Mouse (Mus musculus): ENCODE data around the gene Rab7b. TPM values are rescaled to one million over a fixed set of nuclear protein-coding genes. Genes with fewer than 3 reads are reported as not detected.
A peak's percentile ranks its signal among the peaks of the same experiment; 100 is the strongest.

Rab7b gene
- polyA plus RNA-seq, 1 experiment from 2014 or later: 2.5 TPM

GRCm38 (mm10) chr1:131751891-131752311, 63.4 kb downstream of the Rab7b start:
- Histone ChIP-seq H3K4me1 (ENCODE audit: control insufficient read depth, insufficient read depth, low read length) (peaks cover 17% of the 10 kb centered on the region), H3K4me3 (ENCODE audit: low read length) (no peak overlapping the region), H3K27me3 (ENCODE audit: control insufficient read depth, insufficient read depth, low read length) (no peaks in the 10 kb centered on the region), H3K4me2 (ENCODE audit: low read depth, low read length) (no peak overlapping the region), H3K27ac (ENCODE audit: low read length) (no peak overlapping the region), H3K36me3 (ENCODE audit: control insufficient read depth, insufficient read depth) (no peaks in the 10 kb centered on the region), H3K9me3 (replicated peaks; ENCODE audit: control insufficient read depth, low read length) (no peaks in the 10 kb centered on the region), H3K9ac (ENCODE audit: low read length) (no peak overlapping the region)
- 57% methylated on average over 10 of the region's 10 CpGs for WGBS
- ATAC-seq (replicated peaks; ENCODE audit: extremely low read depth, insufficient read depth, low FRiP score): no peak

GRCm38 (mm10) chr1:131754212-131754829, 65.8 kb downstream of the Rab7b start:
- H3K27ac ChIP-seq (ENCODE audit: low read length): peak overlapping the region; percentile 54

GRCm38 (mm10) chr1:131754916-131755315, 66.4 kb downstream of the Rab7b start:
- Histone ChIP-seq H3K4me3 (ENCODE audit: low read length) (no peak overlapping the region), H3K36me3 (ENCODE audit: control insufficient read depth, insufficient read depth) (no peaks in the 10 kb centered on the region), H3K9ac (ENCODE audit: low read length) (no peak overlapping the region), H3K9me3 (replicated peaks; ENCODE audit: control insufficient read depth, low read length) (no peaks in the 10 kb centered on the region), H3K27ac (ENCODE audit: low read length) (peak overlapping the region; percentile 54), H3K4me2 (ENCODE audit: low read depth, low read length) (no peak overlapping the region), H3K27me3 (ENCODE audit: control insufficient read depth, insufficient read depth, low read length) (no peaks in the 10 kb centered on the region), H3K4me1 (ENCODE audit: control insufficient read depth, insufficient read depth, low read length) (peaks cover 20% of the 10 kb centered on the region)
- WGBS: 51% methylated on average over 4 of the region's 4 CpGs
- ATAC-seq (replicated peaks; ENCODE audit: extremely low read depth, insufficient read depth, low FRiP score): 0 out of 2 replicates have a peak, but pooled peaks have one; percentile 58

More at GRCm38 (mm10) chr1:131754212-131754829, 65.8 kb downstream of the Rab7b start:
- Histone ChIP-seq H3K4me3 (ENCODE audit: low read length) (no peak overlapping the region), H3K9ac (ENCODE audit: low read length) (no peak overlapping the region), H3K9me3 (replicated peaks; ENCODE audit: control insufficient read depth, low read length) (no peaks in the 10 kb centered on the region), H3K27me3 (ENCODE audit: control insufficient read depth, insufficient read depth, low read length) (no peaks in the 10 kb centered on the region), H3K4me1 (ENCODE audit: control insufficient read depth, insufficient read depth, low read length) (peaks cover 17% of the 10 kb centered on the region), H3K36me3 (ENCODE audit: control insufficient read depth, insufficient read depth) (no peaks in the 10 kb centered on the region), H3K4me2 (ENCODE audit: low read depth, low read length) (no peak overlapping the region)
- 0 out of 2 replicates have a peak, but pooled peaks have one; percentile 12 for ATAC-seq (replicated peaks; ENCODE audit: extremely low read depth, insufficient read depth, low FRiP score)
- WGBS: 25% methylated on average over 3 of the region's 3 CpGs

- Histone ChIP-seq H3K36me3 (ENCODE audit: control insufficient read depth, insufficient read depth) (no peaks in the 10 kb centered on the region), H3K27me3 (ENCODE audit: control insufficient read depth, insufficient read depth, low read length) (no peaks in the 10 kb centered on the region), H3K4me2 (ENCODE audit: low read depth, low read length) (no peak overlapping the region), H3K27ac (ENCODE audit: low read length) (no peak overlapping the region), H3K4me3 (ENCODE audit: low read length) (no peak overlapping the region), H3K9me3 (replicated peaks; ENCODE audit: control insufficient read depth, low read length) (no peaks in the 10 kb centered on the region), H3K9ac (ENCODE audit: low read length) (no peak overlapping the region), H3K4me1 (ENCODE audit: control insufficient read depth, insufficient read depth, low read length) (peaks cover 27% of the 10 kb centered on the region)
- ATAC-seq (replicated peaks; ENCODE audit: extremely low read depth, insufficient read depth, low FRiP score): no peak
- WGBS: 90% methylated on average over 6 of the region's 6 CpGs
These were observed 68.7 kb downstream of the Rab7b start for GRCm38 (mm10) chr1:131757211-131757610.

DNA sequence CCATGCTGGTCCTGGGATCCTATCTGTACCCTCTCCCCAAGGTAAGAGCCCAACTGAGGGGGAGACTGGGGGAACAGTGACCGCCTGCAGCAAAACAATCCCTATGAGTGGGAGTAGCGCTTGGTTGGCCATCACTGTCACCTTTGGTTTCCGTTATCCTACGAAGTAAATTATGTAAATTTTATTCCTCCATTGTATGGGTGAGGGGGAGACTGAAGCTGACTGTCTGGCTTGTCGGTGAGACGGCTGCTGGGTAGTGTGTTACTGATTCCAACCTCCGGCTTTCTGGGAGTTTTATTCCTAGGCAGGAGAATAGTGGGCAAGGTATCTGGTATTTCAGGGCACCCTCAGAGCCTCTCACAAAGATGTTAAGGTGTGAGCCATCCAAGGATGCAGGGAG, 70.3 kb downstream of the Rab7b start:
- Histone ChIP-seq H3K9me3 (replicated peaks; ENCODE audit: control insufficient read depth, low read length) (no peaks in the 10 kb centered on the region), H3K4me1 (ENCODE audit: control insufficient read depth, insufficient read depth, low read length) (peaks cover 26% of the 10 kb centered on the region), H3K4me2 (ENCODE audit: low read depth, low read length) (no peak overlapping the region), H3K27ac (ENCODE audit: low read length) (no peak overlapping the region), H3K36me3 (ENCODE audit: control insufficient read depth, insufficient read depth) (no peaks in the 10 kb centered on the region), H3K9ac (ENCODE audit: low read length) (no peak overlapping the region), H3K27me3 (ENCODE audit: control insufficient read depth, insufficient read depth, low read length) (no peaks in the 10 kb centered on the region), H3K4me3 (ENCODE audit: low read length) (no peak overlapping the region)
- WGBS: 72% methylated on average over 7 of the region's 7 CpGs
- no peak for ATAC-seq (replicated peaks; ENCODE audit: extremely low read depth, insufficient read depth, low FRiP score)

- WGBS: 57% methylated on average over 9 of the region's 9 CpGs
These were observed 71.4 kb downstream of the Rab7b start for GRCm38 (mm10) chr1:131759667-131760427.

GRCm38 (mm10) chr1:131760428-131760820, 71.9 kb downstream of the Rab7b start:
- no peaks in the 10 kb centered on the region for H3K27me3 ChIP-seq (ENCODE audit: control insufficient read depth, insufficient read depth, low read length)
- peaks cover 14% of the 10 kb centered on the region for H3K4me1 ChIP-seq (ENCODE audit: control insufficient read depth, insufficient read depth, low read length)
- no peak overlapping the region for H3K4me2 ChIP-seq (ENCODE audit: low read depth, low read length)
- H3K4me3 ChIP-seq (ENCODE audit: low read length): no peak overlapping the region
- WGBS: 87% methylated on average over 3 of the region's 3 CpGs
- H3K36me3 ChIP-seq (ENCODE audit: control insufficient read depth, insufficient read depth): no peaks in the 10 kb centered on the region
- H3K9me3 ChIP-seq (replicated peaks; ENCODE audit: control insufficient read depth, low read length): no peaks in the 10 kb centered on the region
- no peak overlapping the region for H3K27ac ChIP-seq (ENCODE audit: low read length)
- no peak for ATAC-seq (replicated peaks; ENCODE audit: extremely low read depth, insufficient read depth, low FRiP score)
- no peak overlapping the region for H3K9ac ChIP-seq (ENCODE audit: low read length)

More at GRCm38 (mm10) chr1:131759667-131760427, 71.4 kb downstream of the Rab7b start:
- no peak overlapping the region for H3K9ac ChIP-seq (ENCODE audit: low read length)
- ATAC-seq (replicated peaks; ENCODE audit: extremely low read depth, insufficient read depth, low FRiP score): no peak
- H3K9me3 ChIP-seq (replicated peaks; ENCODE audit: control insufficient read depth, low read length): no peaks in the 10 kb centered on the region
- peaks cover 17% of the 10 kb centered on the region for H3K4me1 ChIP-seq (ENCODE audit: control insufficient read depth, insufficient read depth, low read length)
- no peaks in the 10 kb centered on the region for H3K36me3 ChIP-seq (ENCODE audit: control insufficient read depth, insufficient read depth)
- no peak overlapping the region for H3K27ac ChIP-seq (ENCODE audit: low read length)
- no peak overlapping the region for H3K4me3 ChIP-seq (ENCODE audit: low read length)
- H3K4me2 ChIP-seq (ENCODE audit: low read depth, low read length): no peak overlapping the region
- no peaks in the 10 kb centered on the region for H3K27me3 ChIP-seq (ENCODE audit: control insufficient read depth, insufficient read depth, low read length)

DNA sequence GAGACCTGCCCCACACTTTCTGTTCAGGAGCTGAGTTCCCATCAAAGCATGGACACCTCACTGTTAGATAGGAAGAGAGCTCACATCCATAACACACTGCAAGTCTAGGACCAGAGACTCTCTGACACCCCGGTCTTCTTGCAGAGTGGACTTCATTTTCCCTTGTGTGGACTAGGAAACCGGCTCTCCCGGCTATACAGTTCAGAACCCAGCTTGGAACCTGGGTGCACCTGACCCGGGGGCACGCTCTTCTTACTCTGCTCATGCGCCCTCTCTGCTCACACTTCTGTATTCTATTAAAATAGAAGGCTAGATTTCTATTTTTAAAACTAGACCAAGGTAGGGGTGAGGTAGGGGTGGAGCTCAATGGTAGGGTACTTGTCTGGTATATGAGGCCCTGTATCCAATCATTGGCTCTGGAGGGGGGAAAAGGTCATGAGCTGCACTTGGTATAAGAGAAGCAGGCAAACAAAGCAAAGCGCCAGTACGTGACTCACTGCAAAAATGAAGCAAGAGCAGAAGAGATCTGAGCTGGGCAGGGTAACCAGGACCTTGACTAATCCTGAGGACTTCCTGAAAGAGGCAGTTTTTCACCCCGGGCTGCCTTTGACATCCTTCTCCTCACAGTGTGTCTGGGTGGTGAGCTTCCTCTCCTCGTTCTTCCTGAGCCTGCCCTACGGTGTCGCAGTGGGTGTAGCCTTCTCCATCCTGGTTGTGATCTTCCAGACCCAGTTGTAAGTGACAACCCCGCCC, 72.8 kb downstream of the Rab7b start:
- peaks cover 13% of the 10 kb centered on the region for H3K4me1 ChIP-seq (ENCODE audit: control insufficient read depth, insufficient read depth, low read length)
- 71% methylated on average over 13 of the region's 13 CpGs for WGBS
- H3K4me3 ChIP-seq (ENCODE audit: low read length): no peak overlapping the region
- no peak overlapping the region for H3K4me2 ChIP-seq (ENCODE audit: low read depth, low read length)
- H3K27ac ChIP-seq (ENCODE audit: low read length): no peak overlapping the region
- no peaks in the 10 kb centered on the region for H3K9me3 ChIP-seq (replicated peaks; ENCODE audit: control insufficient read depth, low read length)
- H3K36me3 ChIP-seq (ENCODE audit: control insufficient read depth, insufficient read depth): no peaks in the 10 kb centered on the region
- H3K9ac ChIP-seq (ENCODE audit: low read length): no peak overlapping the region
- ATAC-seq (replicated peaks; ENCODE audit: extremely low read depth, insufficient read depth, low FRiP score): no peak
- no peaks in the 10 kb centered on the region for H3K27me3 ChIP-seq (ENCODE audit: control insufficient read depth, insufficient read depth, low read length)

Measured in heart, embryonic 16.5 days (tissue).